Mouse (Mus musculus): Measurements from ENCODE around the gene Mrpl16. TPM values are rescaled to one million over a fixed set of nuclear protein-coding genes. Genes with fewer than 3 reads are reported as not detected.

The Mrpl16 gene
- total RNA-seq (2014; rRNA removed; ENCODE audit: low replicate concordance) (32.2 and 49.9 TPM in 2 replicates), polyA plus RNA-seq (2015; fragmentation: Nextera tagmentation; extraction: Ambion mirVana) (97.6 and 99.1 TPM in 2 replicates)

GRCm38 (mm10) chr19:11770205-11770892 is at the start of gene Mrpl16:
TSS of gene Mrpl16 (plus strand) at chr19:11770391.
- Histone ChIP-seq H3K4me2 (ENCODE audit: low read depth, low read length) (peak within 1 kb of the TSS; percentile 92), H3K9ac (replicated peaks; ENCODE audit: low read depth, low read length) (peak within 1 kb of the TSS; percentile 76), H3K4me3 (ENCODE audit: low read depth, low read length) (peak within 1 kb of the TSS; percentile 77), H3K27ac (ENCODE audit: low read depth) (peak within 1 kb of the TSS; percentile 66), H3K36me3 (replicated peaks; ENCODE audit: control insufficient read depth, insufficient read depth, low read length) (peaks cover 22% of the 10 kb centered on the region), H3K4me1 (ENCODE audit: control insufficient read depth, insufficient read depth) (peaks cover 13% of the 10 kb centered on the region), H3K9me3 (replicated peaks; ENCODE audit: control insufficient read depth, low read length) (no peaks in the 10 kb centered on the region), H3K27me3 (ENCODE audit: control insufficient read depth, insufficient read depth, low read length) (no peaks in the 10 kb centered on the region)
- DNase-seq (ENCODE audit: low spot score): peak; percentile 85
- TF ChIP-seq EP300 (IDR thresholded peaks at IDR 0.05; ENCODE audit: low read depth): no peak
- WGBS: under 1% methylated on average over 30 of the region's 30 CpGs
- ATAC-seq (ENCODE audit: insufficient read depth, low read depth): peak; percentile 93

GRCm38 (mm10) chr19:11723870-11724269 is 46.3 kb upstream of the Mrpl16 start:
- ATAC-seq (ENCODE audit: insufficient read depth, low read depth) (no peak), DNase-seq (ENCODE audit: low spot score) (no peak)
- Histone ChIP-seq H3K36me3 (replicated peaks; ENCODE audit: control insufficient read depth, insufficient read depth, low read length) (no peaks in the 10 kb centered on the region), H3K4me1 (ENCODE audit: control insufficient read depth, insufficient read depth) (no peaks in the 10 kb centered on the region), H3K9ac (replicated peaks; ENCODE audit: low read depth, low read length) (no peak overlapping the region), H3K4me3 (ENCODE audit: low read depth, low read length) (no peak overlapping the region), H3K27me3 (ENCODE audit: control insufficient read depth, insufficient read depth, low read length) (no peaks in the 10 kb centered on the region), H3K9me3 (replicated peaks; ENCODE audit: control insufficient read depth, low read length) (no peaks in the 10 kb centered on the region), H3K4me2 (ENCODE audit: low read depth, low read length) (no peak overlapping the region), H3K27ac (ENCODE audit: low read depth) (no peak overlapping the region)
- WGBS: 79% methylated on average over 2 of the region's 2 CpGs
- TF ChIP-seq CTCF (IDR thresholded peaks at IDR 0.05; ENCODE audit: low read depth): no peak
- no peak for TF ChIP-seq EP300 (IDR thresholded peaks at IDR 0.05; ENCODE audit: low read depth)

- Histone ChIP-seq H3K4me1 (ENCODE audit: control insufficient read depth, insufficient read depth) (no peaks in the 10 kb centered on the region), H3K27me3 (ENCODE audit: control insufficient read depth, insufficient read depth, low read length) (no peaks in the 10 kb centered on the region), H3K9me3 (replicated peaks; ENCODE audit: control insufficient read depth, low read length) (no peaks in the 10 kb centered on the region), H3K4me3 (ENCODE audit: low read depth, low read length) (no peak overlapping the region), H3K4me2 (ENCODE audit: low read depth, low read length) (no peak overlapping the region), H3K36me3 (replicated peaks; ENCODE audit: control insufficient read depth, insufficient read depth, low read length) (no peaks in the 10 kb centered on the region), H3K27ac (ENCODE audit: low read depth) (no peak overlapping the region), H3K9ac (replicated peaks; ENCODE audit: low read depth, low read length) (no peak overlapping the region)
- no peak for ATAC-seq (ENCODE audit: insufficient read depth, low read depth)
- DNase-seq (ENCODE audit: low spot score): no peak
- TF ChIP-seq EP300 (IDR thresholded peaks at IDR 0.05; ENCODE audit: low read depth) (no peak), CTCF (IDR thresholded peaks at IDR 0.05; ENCODE audit: low read depth) (no peak)
- 76% methylated on average over 6 of the region's 6 CpGs for WGBS
Observed at GRCm38 (mm10) chr19:11724275-11724674, 45.9 kb upstream of the Mrpl16 start.

DNA sequence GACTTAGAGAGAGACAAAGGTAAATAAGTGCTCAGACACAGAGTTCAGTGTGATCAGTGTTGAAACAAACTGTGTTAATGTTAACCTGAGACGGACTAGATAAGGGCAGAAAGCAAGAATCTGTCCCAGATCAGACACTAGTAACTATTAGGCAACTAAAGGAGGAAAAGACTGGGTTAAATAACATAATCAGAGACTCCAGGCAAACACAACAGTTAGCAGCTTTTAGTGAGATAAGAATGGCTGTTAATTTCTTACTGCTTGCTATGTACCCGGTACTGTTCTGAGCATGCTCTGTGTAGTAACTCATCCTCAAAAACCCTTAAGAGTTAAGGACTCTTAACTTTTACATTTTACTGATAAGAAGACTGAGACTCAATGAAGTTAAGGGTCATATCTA is 44.3 kb upstream of the Mrpl16 start:
- no peak overlapping the region for H3K4me3 ChIP-seq (ENCODE audit: low read depth, low read length)
- H3K27ac ChIP-seq (ENCODE audit: low read depth): no peak overlapping the region
- no peak overlapping the region for H3K4me2 ChIP-seq (ENCODE audit: low read depth, low read length)
- WGBS: 59% methylated on average over 2 of the region's 2 CpGs
- no peaks in the 10 kb centered on the region for H3K36me3 ChIP-seq (replicated peaks; ENCODE audit: control insufficient read depth, insufficient read depth, low read length)
- ATAC-seq (ENCODE audit: insufficient read depth, low read depth): no peak
- no peak for DNase-seq (ENCODE audit: low spot score)
- no peaks in the 10 kb centered on the region for H3K27me3 ChIP-seq (ENCODE audit: control insufficient read depth, insufficient read depth, low read length)
- H3K4me1 ChIP-seq (ENCODE audit: control insufficient read depth, insufficient read depth): no peaks in the 10 kb centered on the region
- TF ChIP-seq CTCF (IDR thresholded peaks at IDR 0.05; ENCODE audit: low read depth): no peak
- no peak overlapping the region for H3K9ac ChIP-seq (replicated peaks; ENCODE audit: low read depth, low read length)
- H3K9me3 ChIP-seq (replicated peaks; ENCODE audit: control insufficient read depth, low read length): no peaks in the 10 kb centered on the region

- ATAC-seq (ENCODE audit: insufficient read depth, low read depth): no peak
- TF ChIP-seq EP300 (IDR thresholded peaks at IDR 0.05; ENCODE audit: low read depth) (no peak), CTCF (IDR thresholded peaks at IDR 0.05; ENCODE audit: low read depth) (no peak)
- no peak for DNase-seq (ENCODE audit: low spot score)
- Histone ChIP-seq H3K9ac (replicated peaks; ENCODE audit: low read depth, low read length) (no peak overlapping the region), H3K27ac (ENCODE audit: low read depth) (no peak overlapping the region), H3K9me3 (replicated peaks; ENCODE audit: control insufficient read depth, low read length) (no peaks in the 10 kb centered on the region), H3K4me3 (ENCODE audit: low read depth, low read length) (no peak overlapping the region), H3K27me3 (ENCODE audit: control insufficient read depth, insufficient read depth, low read length) (no peaks in the 10 kb centered on the region), H3K4me1 (ENCODE audit: control insufficient read depth, insufficient read depth) (no peaks in the 10 kb centered on the region), H3K36me3 (replicated peaks; ENCODE audit: control insufficient read depth, insufficient read depth, low read length) (no peaks in the 10 kb centered on the region), H3K4me2 (ENCODE audit: low read depth, low read length) (no peak overlapping the region)
- WGBS: 79% methylated on average over 5 of the region's 5 CpGs
Observed at GRCm38 (mm10) chr19:11727304-11727703, 42.9 kb upstream of the Mrpl16 start.

- no peaks in the 10 kb centered on the region for H3K36me3 ChIP-seq (replicated peaks; ENCODE audit: control insufficient read depth, insufficient read depth, low read length)
- H3K9ac ChIP-seq (replicated peaks; ENCODE audit: low read depth, low read length): no peak overlapping the region
- TF ChIP-seq EP300 (IDR thresholded peaks at IDR 0.05; ENCODE audit: low read depth) (no peak), CTCF (IDR thresholded peaks at IDR 0.05; ENCODE audit: low read depth) (no peak)
- H3K27ac ChIP-seq (ENCODE audit: low read depth): no peak overlapping the region
- no peak for ATAC-seq (ENCODE audit: insufficient read depth, low read depth)
- no peaks in the 10 kb centered on the region for H3K9me3 ChIP-seq (replicated peaks; ENCODE audit: control insufficient read depth, low read length)
- 68% methylated on average over 1 of the region's 1 CpGs for WGBS
- H3K4me3 ChIP-seq (ENCODE audit: low read depth, low read length): no peak overlapping the region
- H3K27me3 ChIP-seq (ENCODE audit: control insufficient read depth, insufficient read depth, low read length): no peaks in the 10 kb centered on the region
- no peak overlapping the region for H3K4me2 ChIP-seq (ENCODE audit: low read depth, low read length)
- H3K4me1 ChIP-seq (ENCODE audit: control insufficient read depth, insufficient read depth): no peaks in the 10 kb centered on the region
- DNase-seq (ENCODE audit: low spot score): no peak
Observed at GRCm38 (mm10) chr19:11730278-11730677, 39.9 kb upstream of the Mrpl16 start.

Data from heart, postnatal 0 days (tissue).